ENCODE assay signal across 25 mouse cellular contexts in genomic region chr3:123172151-123172550, GRCm38 (mm10).
"Had no signal": no experiment of that assay in that cellular context is flagged by ENCODE, and none has a peak within 500 bp of the region (broad histone marks: within the 10 kb centered on the region; RNA-seq: fewer than 3 reads in every experiment).

No protein-coding gene starts in this region.

- H3K27me3 ChIP-seq: heart, embryonic 12.5 days; hindbrain, embryonic 12.5 days; intestine, embryonic 15.5 days; limb, embryonic 13.5 days; limb, embryonic 15.5 days; liver, embryonic 12.5 days had no signal

- H3K4me2 ChIP-seq: heart, embryonic 12.5 days; hindbrain, embryonic 12.5 days; hindbrain, embryonic 14.5 days; intestine, embryonic 15.5 days; limb, embryonic 13.5 days; limb, embryonic 15.5 days; liver, embryonic 12.5 days had no signal

- H3K9ac ChIP-seq: heart, embryonic 12.5 days; hindbrain, embryonic 12.5 days; hindbrain, embryonic 14.5 days; intestine, embryonic 15.5 days; limb, embryonic 13.5 days; limb, embryonic 15.5 days; liver, embryonic 12.5 days; liver, embryonic 14.5 days had no signal

- H3K27ac ChIP-seq: heart, adult 2 months; hindbrain, embryonic 10.5 days; hindbrain, embryonic 12.5 days; hindbrain, embryonic 14.5 days; intestine, embryonic 15.5 days; layer of hippocampus, adult 2 months; limb, embryonic 13.5 days; limb, embryonic 15.5 days; liver, embryonic 12.5 days; liver, embryonic 14.5 days had no signal

- ATAC-seq: hindbrain, embryonic 16.5 days; inflammation-experienced regulatory T-cells, adult 6 months; intestine, embryonic 15.5 days; intestine, postnatal 0 days; liver, embryonic 12.5 days had no signal

- DNase-seq: gastrocnemius, adult 2 months; gastrocnemius, postnatal 10 days; gastrocnemius, postnatal 25 days; heart, adult 2 months; heart, postnatal 10 days; heart, postnatal 4 days; kidney, adult 18-20 months; kidney, adult 8-10 months; kidney, postnatal 10 days; kidney, postnatal 25 days; kidney, postnatal 4 days; left cerebral cortex, postnatal 4 days had no signal

- H3K4me3 ChIP-seq: gastrocnemius, adult 2 months; heart, adult 2 months; heart, embryonic 12.5 days; hindbrain, embryonic 10.5 days; hindbrain, embryonic 12.5 days; intestine, embryonic 15.5 days; layer of hippocampus, adult 2 months; limb, embryonic 13.5 days; limb, embryonic 15.5 days; liver, embryonic 12.5 days had no signal

- H3K9me3 ChIP-seq: heart, embryonic 12.5 days; hindbrain, embryonic 10.5 days; hindbrain, embryonic 12.5 days; intestine, embryonic 15.5 days; limb, embryonic 13.5 days; limb, embryonic 15.5 days; liver, embryonic 12.5 days had no signal

- H3K4me1 ChIP-seq: liver, embryonic 12.5 days had no signal

- H3K36me3 ChIP-seq: heart, embryonic 12.5 days; hindbrain, embryonic 10.5 days; hindbrain, embryonic 12.5 days; intestine, embryonic 15.5 days; limb, embryonic 13.5 days; limb, embryonic 15.5 days; liver, embryonic 12.5 days had no signal
